Mouse (Mus musculus): Measurements from ENCODE around the gene Adcy7.

DNA sequence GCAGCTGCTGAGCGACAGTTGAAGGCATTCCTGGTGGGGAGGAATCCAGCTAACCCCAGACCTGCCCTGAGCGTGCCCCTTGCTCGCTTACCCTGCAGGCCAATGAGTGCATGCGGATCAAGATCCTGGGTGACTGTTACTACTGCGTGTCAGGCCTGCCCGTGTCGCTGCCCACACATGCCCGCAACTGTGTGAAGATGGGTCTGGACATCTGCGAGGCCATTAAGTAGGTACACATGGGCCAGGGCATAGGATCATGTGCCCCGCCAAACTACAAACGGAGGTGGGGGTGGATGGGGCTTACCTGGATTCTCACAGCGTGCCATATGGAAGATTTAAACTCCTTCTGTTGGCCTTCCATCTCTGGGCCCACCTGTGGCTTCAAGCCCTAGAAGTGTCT lies 41.8 kb downstream of the Adcy7 start:
- TF ChIP-seq CTCF (IDR thresholded peaks at IDR 0.05; ENCODE audit: low read depth, low read length) (no peak), POLR2A (IDR thresholded peaks at IDR 0.05; ENCODE audit: extremely low read depth, insufficient read depth, low read length) (no peak)
